Mouse (Mus musculus) T-cell, adult 2 months (primary cell): ENCODE measurements at regions not wholly inside any gene's neighbourhood (a gene's known extent, or its start where the extent isn't known, plus 50 kb on each side); places are given as distances from the start of the nearest gene placed in this dataset.
A peak's percentile ranks its signal among the peaks of the same experiment; 100 is the strongest.

ENCODE experiments used
- DNase-seq: peaks from one replicate; pipeline ENCODE4 v3.0.0; 2022; ENCODE audit warnings: low spot score

DNA sequence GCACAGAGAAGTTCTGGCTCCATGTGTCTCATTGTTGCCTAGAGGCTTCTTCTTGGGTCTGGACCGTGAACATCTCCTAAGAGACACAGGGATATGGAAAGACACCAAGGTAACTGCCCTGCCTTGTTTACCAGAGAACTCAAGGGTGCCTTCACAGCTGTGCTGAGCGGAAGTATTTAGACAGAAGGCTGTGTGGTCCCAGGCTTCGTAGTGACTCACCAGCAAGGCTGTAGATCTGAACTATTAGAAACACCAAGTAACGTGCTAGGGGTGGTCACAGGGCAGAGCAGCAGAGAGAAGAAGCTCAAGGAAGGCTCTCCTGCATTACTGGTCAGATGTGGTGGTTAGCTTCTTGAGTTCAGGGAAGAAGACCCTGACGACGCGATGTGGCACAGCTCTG is 51.6 kb upstream of the Lpp start:
- DNase-seq, result peak; percentile 20

DNA sequence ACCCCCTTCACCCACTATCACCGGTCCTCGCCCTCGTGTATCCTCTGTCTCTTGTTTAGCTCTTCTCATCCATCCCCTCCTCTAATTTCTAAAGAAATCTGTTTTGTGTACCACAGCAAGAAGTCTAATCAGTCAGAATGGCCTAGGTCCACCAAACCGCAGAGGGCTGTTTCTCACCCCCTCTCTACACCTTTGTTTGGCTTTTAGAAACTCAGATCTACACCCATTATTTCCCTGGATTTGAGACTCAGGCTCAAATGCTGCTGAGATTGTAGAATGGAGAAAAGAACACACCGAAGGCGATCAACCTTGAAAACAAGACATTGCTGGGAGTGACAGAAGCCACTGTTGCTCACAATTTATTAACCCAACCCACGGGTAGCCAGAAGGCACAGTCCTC is 52.7 kb upstream of the Lpp start:
- DNase-seq, result no peak

DNA sequence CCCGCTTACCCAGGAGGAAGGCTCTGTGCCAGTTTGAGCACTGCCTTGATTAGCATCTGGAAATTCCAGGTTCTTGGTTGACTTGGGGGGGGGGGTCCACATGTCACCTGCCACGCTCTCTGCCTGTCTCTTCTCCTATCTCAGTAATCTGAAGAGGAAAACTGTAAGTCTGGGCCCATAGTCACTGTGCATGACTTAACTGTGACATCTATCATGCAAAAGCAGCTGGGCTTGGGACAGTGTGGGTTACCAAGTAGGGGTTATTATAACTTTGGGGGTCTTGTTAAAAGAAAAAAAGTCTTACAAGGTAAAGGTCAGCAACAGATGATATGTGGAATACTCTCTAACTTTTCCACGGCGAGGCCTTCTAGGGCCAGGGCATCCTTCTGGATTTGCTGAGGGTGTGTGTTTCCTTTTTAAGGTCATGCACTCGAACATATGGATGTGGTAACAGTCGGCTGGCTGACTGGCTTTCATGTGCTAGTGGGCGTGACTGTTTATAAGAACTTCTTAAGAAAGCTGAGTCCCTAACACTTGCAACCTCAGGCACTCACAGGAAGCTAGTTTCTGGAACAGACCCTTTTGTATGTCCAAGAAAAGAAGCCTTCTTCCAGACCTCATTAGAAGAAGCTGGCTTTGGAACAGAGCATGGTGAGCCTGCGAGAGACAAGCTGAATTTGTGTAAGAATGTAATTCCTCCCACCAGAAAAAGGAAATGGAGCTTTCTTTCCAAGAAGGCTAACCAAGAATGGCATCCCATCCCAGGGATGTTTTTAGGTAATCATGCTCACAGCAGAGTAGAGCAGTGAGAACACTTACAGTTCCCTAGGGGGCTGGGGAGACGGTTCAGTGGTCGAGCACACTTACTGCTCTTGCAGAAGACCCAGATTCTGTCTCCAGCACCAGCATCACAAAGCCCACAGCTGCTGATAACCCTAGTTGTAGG is 53.7 kb upstream of the Lpp start:
- peak; percentile 47 for DNase-seq

GRCm38 (mm10) chr16:24338404-24338803 is 54.9 kb upstream of the Lpp start:
- no peak for DNase-seq

GRCm38 (mm10) chr16:24334389-24334788 is 58.9 kb upstream of the Lpp start:
- DNase-seq, result no peak

- DNase-seq, result no peak
These were observed 61.8 kb upstream of the Lpp start for GRCm38 (mm10) chr16:24331446-24332020.

DNA sequence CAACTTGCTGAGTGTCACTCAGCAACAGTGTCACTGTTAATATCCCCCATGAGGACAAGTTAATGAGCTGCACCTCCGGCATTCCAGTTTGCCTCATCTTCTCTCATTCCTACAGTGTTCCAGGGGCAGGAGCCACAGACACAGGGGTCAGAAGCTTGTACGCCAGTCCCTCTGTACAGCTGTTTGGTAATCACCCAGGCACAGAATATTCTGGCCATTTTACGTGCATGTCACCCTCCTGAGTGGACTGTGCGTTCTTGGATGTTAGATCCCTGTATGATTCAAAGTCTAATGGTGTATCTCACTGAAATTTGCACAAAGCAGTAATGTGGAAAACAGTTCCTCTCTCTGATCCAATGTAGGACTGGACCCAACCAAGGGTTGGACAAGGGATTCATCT is 66.7 kb upstream of the Lpp start:
- DNase-seq, result no peak

GRCm38 (mm10) chr16:24326046-24326445 is 67.3 kb upstream of the Lpp start:
- no peak for DNase-seq

DNA sequence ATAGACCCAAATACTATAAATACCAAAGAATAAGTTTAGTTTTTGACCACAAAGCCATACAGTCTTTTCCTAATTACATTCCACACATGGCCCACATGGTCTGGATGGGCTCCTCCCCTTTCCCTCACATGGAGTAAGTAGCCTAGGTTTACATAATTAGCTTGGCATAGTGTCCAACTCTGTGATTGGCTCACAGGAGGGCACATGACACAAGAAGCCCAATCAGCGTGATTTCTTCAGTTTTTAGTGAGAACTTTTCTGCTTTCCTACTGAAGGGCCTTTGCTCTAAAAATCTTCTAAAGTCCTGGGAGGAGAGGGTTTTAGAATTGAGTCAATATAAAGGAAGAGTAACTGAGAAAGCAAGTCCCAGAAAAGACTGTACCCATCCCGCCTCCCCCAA is 68.4 kb upstream of the Lpp start:
- DNase-seq, result no peak

DNA sequence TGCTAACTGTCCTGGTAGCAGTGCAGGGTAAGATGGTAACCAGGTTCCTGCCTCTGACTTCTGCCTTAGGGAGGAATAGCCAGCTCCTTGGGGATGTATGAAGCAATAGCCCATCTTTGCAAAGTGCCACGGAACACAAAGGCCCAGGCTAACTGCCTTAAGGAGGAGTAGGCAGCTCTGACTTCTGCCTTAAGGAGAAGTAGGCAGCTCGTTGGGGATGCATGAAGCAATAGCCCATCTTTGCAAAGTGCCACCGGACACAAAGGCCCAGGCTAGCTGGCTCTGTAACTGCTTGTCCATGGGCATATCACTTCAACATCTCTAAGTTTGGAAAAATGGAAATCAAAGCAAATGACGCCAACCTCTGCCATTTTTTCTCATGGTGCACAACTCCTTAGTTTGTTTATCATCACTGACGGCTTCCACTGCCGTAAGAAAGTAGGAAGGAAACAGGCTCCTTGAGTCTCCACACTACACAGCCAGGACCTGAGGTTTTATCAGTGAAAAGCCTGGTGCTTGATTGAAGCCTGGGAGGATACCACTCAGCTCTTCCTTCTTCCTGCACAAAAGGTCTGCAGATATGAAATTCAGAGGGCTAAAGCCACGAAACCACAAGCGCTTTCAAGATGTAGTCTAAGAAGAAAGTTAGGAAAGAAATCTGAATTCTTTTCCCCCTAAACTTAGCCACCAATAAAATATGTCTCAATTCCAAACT is 74.4 kb upstream of the Lpp start:
- no peak for DNase-seq

- DNase-seq, result no peak
These were observed 79.6 kb upstream of the Lpp start for GRCm38 (mm10) chr16:24313544-24314326.

DNA sequence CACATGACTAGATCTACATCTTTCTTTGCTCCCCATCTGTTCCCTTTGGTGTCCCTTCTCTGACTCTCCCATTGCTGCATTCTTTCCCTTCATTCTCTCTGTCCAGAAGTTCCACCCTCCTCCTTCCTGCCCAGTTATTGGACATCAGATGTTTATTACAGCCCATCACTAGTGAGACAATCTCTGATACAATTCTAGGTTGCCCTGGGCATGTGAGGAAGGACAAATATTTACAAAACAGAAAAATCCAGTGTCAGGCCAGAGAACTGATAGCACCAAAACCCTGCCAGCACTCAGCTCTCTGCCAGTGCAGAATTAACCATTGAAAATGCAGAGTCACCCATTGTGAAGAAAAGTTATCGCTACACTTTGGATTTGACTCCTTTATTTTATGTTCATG is 87.9 kb upstream of the Lpp start:
- no peak for DNase-seq

DNA sequence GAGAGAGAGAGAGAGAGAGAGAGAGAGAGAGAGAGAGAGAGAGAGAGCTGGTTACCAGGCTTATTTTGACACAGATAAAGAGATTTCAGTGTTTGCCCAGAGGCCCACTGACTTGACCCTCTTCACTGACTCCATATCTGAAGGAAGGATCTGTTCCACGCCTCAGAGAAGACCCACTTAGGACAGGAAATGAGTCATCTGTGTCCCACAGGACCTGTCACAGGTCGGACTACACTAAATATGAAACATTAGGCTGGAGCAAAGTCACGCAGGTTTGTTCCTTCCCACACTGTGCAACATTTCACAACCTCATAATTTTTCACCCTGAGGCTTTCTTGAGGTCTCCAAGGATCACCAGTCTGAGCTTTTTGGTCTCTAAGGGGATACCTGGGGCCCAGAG is 96.5 kb upstream of the Lpp start:
- DNase-seq, result no peak

- DNase-seq, result no peak
These were observed 97.5 kb upstream of the Lpp start for GRCm38 (mm10) chr16:24295626-24296440.

- DNase-seq, result no peak
These were observed 109.1 kb upstream of the Lpp start for GRCm38 (mm10) chr16:24284215-24284614.

DNA sequence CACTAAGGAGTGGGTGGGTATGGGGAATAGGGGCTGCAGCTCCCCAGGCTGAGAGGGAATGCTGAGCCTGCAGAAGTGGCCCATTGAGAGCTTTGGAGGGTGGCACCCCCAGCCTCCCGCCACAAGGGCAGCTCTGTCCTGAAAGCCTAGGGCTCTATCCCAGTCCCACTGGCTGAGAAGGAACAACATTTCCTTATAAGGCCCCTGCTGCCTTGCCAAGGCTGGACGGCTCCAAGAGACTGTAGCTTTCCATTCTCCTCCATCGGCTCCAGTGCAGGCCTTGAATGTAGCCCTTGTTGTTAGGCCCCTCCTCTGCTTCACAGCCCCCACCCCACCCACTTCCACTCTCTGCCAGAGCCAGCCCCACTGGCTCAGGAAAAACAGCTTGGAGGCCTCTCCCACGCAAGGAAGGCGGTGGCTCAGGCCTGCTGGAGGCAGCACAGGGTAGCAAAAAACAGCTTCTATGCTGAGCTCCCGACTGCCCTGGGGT is 111.1 kb upstream of the Lpp start:
- no peak for DNase-seq

- no peak for DNase-seq
These were observed 111.7 kb upstream of the Lpp start for GRCm38 (mm10) chr16:24281561-24281960.

- DNase-seq, result no peak
These were observed 115.5 kb upstream of the Lpp start for GRCm38 (mm10) chr16:24277857-24278256.

DNA sequence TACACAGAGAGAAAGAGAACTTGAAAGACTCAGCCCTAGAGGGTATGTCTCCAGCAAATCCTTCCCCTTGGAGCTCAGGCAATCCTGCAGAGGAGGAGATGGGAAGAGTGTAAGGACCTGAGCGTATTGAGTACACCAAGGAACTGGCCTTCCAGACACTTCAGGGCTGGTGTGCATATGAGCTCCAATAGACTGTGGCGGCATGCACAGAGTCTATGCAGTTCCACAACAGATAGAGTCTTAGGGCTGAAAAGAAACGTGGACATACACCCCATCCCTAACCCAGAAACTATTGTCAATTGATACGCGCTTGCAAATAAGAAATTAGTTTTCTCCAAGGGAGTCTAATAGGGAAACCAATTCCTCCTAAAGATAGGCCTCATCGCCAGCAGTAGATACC is 130.6 kb upstream of the Lpp start:
- no peak for DNase-seq

DNA sequence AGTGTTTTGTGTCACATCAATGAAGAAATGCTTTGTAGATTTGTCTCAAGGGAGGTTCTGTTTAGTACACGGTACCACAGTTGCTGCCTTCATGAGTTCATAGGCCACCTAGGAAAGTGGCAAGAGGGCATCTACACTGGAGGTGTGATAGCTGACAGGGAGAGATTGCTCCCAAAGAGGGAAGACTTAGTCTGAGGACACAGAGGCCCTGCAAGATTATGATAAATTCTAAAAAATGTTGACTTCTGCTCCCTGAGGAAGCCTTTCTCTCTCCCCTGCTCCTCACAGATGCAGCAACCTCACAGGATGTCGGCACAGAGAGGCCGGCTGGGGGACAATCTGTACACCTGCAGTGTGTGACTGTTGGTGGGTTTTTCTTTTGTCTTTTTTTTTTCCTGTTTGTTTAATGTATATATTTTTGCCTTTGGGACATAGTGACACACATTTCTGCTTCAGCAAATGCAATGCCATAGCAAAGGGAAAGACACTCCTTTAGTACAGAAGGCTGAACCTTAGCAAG is 133.5 kb upstream of the Lpp start:
- DNase-seq, result no peak

DNA sequence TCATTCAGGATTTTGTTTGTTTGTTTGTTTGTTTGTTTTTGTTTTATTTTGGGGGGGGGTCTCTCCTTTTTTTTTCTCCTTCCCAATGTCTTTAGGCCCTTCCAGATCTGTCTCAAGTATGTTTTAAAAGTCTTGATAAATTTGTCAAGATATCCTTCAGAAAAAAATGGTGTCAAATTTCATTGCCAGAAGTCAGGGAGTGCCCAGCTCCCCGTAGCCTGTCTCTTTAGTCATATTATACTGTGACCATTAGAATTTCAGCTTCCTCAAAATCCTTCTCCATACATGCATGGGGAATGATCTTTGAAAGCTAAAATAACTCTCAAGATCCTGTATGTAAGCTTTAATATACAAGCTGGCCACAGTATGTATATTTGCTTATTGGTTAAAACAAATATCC is 134.3 kb upstream of the Lpp start:
- DNase-seq, result no peak
